Mouse (Mus musculus) adrenal gland, adult 18-20 months (tissue): Measurements from ENCODE around the gene Vmn1r46. TPM values are rescaled to one million over a fixed set of nuclear protein-coding genes. Genes with fewer than 3 reads are reported as not detected.
"Not testable (repeated sequence)": the region's sequence is repeated elsewhere in the genome, so short reads cannot be mapped to it uniquely, and the experiment has no call there.

Experiments used
- DNase-seq, 2 experiments: peaks; one replicate each; pipeline ENCODE4 v3.0.0; 2021 to 2022; ENCODE audit warnings: low spot score in 2 of 2
- long read RNA-seq, 2 experiments: library from polyadenylated mRNA; stranded (forward); transcript quantifications; one replicate each; pipeline ENCODE4 v2.0.0; 2021
- total RNA-seq, 2 experiments: library from RNA; stranded (reverse); gene quantifications; 1 replicate in 1 of 2; 2 replicates in 1 of 2; pipeline ENCODE4 v1.2.3; 2021

Gene Vmn1r46
- not detected for total RNA-seq
- long read RNA-seq, experiment 1, result 0 reads
- long read RNA-seq, experiment 2, result 0 reads

DNA sequence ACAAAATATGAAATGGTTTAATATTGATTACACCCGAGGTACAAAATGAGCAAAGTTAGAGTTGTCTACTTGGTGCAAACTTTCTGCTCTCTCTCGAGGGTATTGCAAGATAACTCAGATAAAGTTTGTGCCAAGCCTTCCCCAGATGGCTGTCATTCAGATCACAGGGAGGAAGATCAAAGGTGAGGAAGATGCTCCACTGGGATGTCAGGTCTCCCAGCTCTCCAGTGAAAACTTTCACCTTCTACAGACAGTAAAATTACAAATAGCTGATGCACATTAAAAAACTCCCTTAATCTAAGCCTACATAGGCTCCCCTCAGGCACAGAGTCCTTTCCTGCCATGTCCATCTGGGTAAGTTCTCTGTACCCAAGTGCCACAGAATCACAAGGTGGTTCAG, at the start of gene Vmn1r46:
TSS of gene Vmn1r46 (plus strand) at position 301 of the 400 bp plus-strand sequence.
- no peak for DNase-seq

DNA sequence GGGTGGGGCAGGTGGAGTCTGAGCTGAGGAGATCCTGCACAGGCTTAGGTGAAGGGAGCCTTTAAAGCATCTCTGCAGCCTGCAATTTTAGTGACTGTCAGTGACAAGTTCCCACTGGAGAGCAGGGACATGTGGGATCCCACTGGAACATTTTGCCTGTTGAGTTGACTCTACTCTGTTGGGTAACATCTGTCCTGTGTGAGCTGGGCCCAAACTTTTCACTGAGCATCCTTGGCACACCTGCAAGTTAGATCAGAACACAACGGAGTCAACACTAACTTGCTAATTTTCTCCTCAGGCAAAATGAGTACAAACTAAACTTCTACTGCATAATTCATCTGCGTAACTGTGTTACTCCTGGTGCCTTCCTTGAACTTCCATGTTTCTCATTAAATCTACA, 28.6 kb upstream of the Vmn1r46 start, which contains the start of gene Vmn1r45:
TSS of gene Vmn1r45 (minus strand) at position 101 of the 400 bp plus-strand sequence.
- not testable (repeated sequence) for DNase-seq

DNA sequence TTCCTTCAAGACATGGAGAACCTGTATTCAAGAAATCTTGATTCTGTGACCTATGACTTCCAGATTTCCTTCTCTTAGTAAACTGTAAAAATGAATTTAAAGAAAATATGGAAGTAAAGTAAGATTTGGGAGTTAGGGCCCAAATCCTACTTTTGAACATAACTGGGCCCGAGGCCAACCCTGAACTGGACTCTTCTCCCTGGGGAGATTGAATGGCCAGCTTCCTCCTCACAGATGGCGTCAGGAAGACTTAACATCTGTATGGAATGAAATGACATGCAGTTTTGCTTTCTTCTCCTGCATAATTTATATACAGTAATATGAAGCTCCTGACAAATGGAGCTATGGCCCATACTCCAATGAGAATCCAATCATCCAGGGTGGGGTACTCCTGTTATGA, 28.2 kb upstream of the Vmn1r46 start:
- no peak for DNase-seq

- DNase-seq, result no peak
These were observed 15.6 kb upstream of the Vmn1r46 start for GRCm38 (mm10) chr6:89953556-89953955.

GRCm38 (mm10) chr6:89966341-89966740, 2.8 kb upstream of the Vmn1r46 start:
- no peak for DNase-seq

GRCm38 (mm10) chr6:89985989-89986388, 16.9 kb downstream of the Vmn1r46 start:
- no peak for DNase-seq

DNA sequence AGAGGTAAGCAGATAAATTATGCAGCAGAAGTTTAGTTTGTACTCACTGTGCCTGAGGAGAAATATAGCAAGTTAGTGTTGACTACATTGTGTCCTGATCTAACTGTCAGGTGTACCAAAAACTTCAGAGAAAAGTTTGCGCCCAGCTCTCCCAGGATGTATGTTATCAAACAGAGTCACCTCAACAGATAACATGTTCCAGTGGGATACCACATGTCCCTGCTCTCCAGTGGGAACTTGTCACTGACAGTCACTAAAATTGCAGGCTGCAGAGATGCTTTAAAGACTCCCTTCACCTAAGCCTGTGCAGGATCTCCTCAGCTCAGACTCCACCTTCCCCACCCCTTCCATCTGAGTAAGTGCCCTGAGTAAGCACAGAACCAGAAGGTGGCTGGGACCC, 46.7 kb downstream of the Vmn1r46 start, which contains the start of gene Vmn1r47:
TSS of gene Vmn1r47 (plus strand) at position 301 of the 400 bp plus-strand sequence.
- DNase-seq, result not testable (repeated sequence)

Other genes with a start within 250 kb of the Vmn1r46 start
- gene Vmn1r41, start 228.5 kb upstream of the Vmn1r46 start, total RNA-seq, result not detected
- not detected for gene Vmn1r42, start 92.9 kb upstream of the Vmn1r46 start, total RNA-seq
- not detected for gene Vmn1r43, start 92.9 kb upstream of the Vmn1r46 start, total RNA-seq
- gene Vmn1r44, start 85.7 kb upstream of the Vmn1r46 start, total RNA-seq, result not detected
- gene Vmn1r45, start 28.7 kb upstream of the Vmn1r46 start, total RNA-seq, result not detected
- gene Vmn1r47, start 46.8 kb downstream of the Vmn1r46 start, total RNA-seq, result not detected
- gene Vmn1r48, start 67.5 kb downstream of the Vmn1r46 start, total RNA-seq, result not detected
- gene Vmn1r49, start 109.2 kb downstream of the Vmn1r46 start, total RNA-seq, result not detected
- not detected for gene Vmn1r50, start 132.1 kb downstream of the Vmn1r46 start, total RNA-seq
- gene Vmn1r51, start 153.3 kb downstream of the Vmn1r46 start, total RNA-seq, result not detected
- gene Vmn1r52, start 205.5 kb downstream of the Vmn1r46 start, total RNA-seq, result not detected
- gene V1ra8, start 233.5 kb downstream of the Vmn1r46 start, total RNA-seq, result not detected